Comparison of ENCODE assay signal across 19 mouse cellular contexts in genomic region chr2:109235741-109236140, GRCm38 (mm10). TPM values are rescaled to one million over a fixed set of nuclear protein-coding genes. Genes with fewer than 3 reads are reported as not detected.
DNase-seq lines count a peak whose midpoint lies in the region; ATAC-seq and TF ChIP-seq lines count a peak whose summit lies in the region.
"Had no signal": no experiment of that assay in that cellular context is flagged by ENCODE, and none has a peak within 500 bp of the region (broad histone marks: within the 10 kb centered on the region; RNA-seq: fewer than 3 reads in every experiment).

No protein-coding gene starts in this region.

- H3K79me2 ChIP-seq in MEL (ENCODE audit: control insufficient read depth, insufficient read depth, low read length, poor library complexity) = no peaks in the 10 kb centered on the region

- no peak overlapping the region for H3K4me3 ChIP-seq in MEL (ENCODE audit: control insufficient read depth in 1 of 2, insufficient read depth in 1 of 2, low read depth in 2 of 2, low read length in 2 of 2)
- no peak overlapping the region for H3K4me3 ChIP-seq in forebrain, embryonic 15.5 days

- no peaks in the 10 kb centered on the region for H3K27me3 ChIP-seq in MEL (ENCODE audit: control insufficient read depth in 1 of 2, insufficient read depth in 2 of 2, low read length in 2 of 2)
- H3K27me3 ChIP-seq in forebrain, embryonic 15.5 days = no peaks in the 10 kb centered on the region
- H3K27me3 ChIP-seq: CH12.LX, Patski had no signal

- no peak overlapping the region for H3K4me2 ChIP-seq in forebrain, embryonic 15.5 days (replicated peaks)

- no peak for TF ChIP-seq POLR2A in MEL (IDR thresholded peaks at IDR 0.05; ENCODE audit: control insufficient read depth in 1 of 2, insufficient read depth in 1 of 2, low read depth in 1 of 2, low read length in 2 of 2, poor library complexity in 1 of 2)

- no peak for TF ChIP-seq CTCF in MEL (IDR thresholded peaks at IDR 0.05 in 2 of 3, conservative IDR thresholded peaks at IDR 0.05 in 1 of 3; ENCODE audit: control insufficient read depth in 1 of 3, insufficient read depth in 1 of 3, low read depth in 2 of 3, low read length in 3 of 3, poor library complexity in 1 of 3, severe bottlenecking in 1 of 3)

- H3K27ac ChIP-seq in MEL (ENCODE audit: control insufficient read depth, low read depth, low read length) = no peak overlapping the region
- H3K27ac ChIP-seq in forebrain, embryonic 15.5 days (replicated peaks) = no peak overlapping the region

- TF ChIP-seq EP300 in MEL (IDR thresholded peaks at IDR 0.05; ENCODE audit: low read depth in 1 of 2, low read length in 2 of 2) = peak; percentile 29 to 57; a peak in 2 of 4 replicates

- no peak for DNase-seq in MEL (ENCODE audit: low read depth, low spot score)
- DNase-seq: adrenal gland, adult 2 months; adrenal gland, adult 8-10 months; adrenal gland, postnatal 10 days; adrenal gland, postnatal 14 days; adrenal gland, postnatal 25 days; adrenal gland, postnatal 36 days; B cell, adult 2 months; cerebellum, adult 11 months; cerebellum, adult 11-12 months; cerebellum, adult 18-20 months; cerebellum, adult 2 months; cerebellum, adult 8-10 months had no signal

- H3K9ac ChIP-seq in MEL (ENCODE audit: control insufficient read depth, low read depth, low read length, poor library complexity, severe bottlenecking) = no peak overlapping the region
- no peak overlapping the region for H3K9ac ChIP-seq in forebrain, embryonic 15.5 days (replicated peaks)

- no peaks in the 10 kb centered on the region for H3K9me3 ChIP-seq in MEL (replicated peaks; ENCODE audit: insufficient read depth, low read length)
- H3K9me3 ChIP-seq in forebrain, embryonic 15.5 days = no peaks in the 10 kb centered on the region
- H3K9me3 ChIP-seq: G1E had no signal

- 98% methylated on average over 1 of the region's 1 CpGs for WGBS in forebrain, embryonic 15.5 days

- H3K36me3 ChIP-seq in MEL (ENCODE audit: control insufficient read depth in 1 of 2, insufficient read depth in 2 of 2, low read length in 2 of 2) = no peaks in the 10 kb centered on the region; a peak in 2 of 4 replicates
- H3K36me3 ChIP-seq in forebrain, embryonic 15.5 days = no peaks in the 10 kb centered on the region
- H3K36me3 ChIP-seq: G1E had no signal

- no peak for TF ChIP-seq RAD21 in MEL (IDR thresholded peaks at IDR 0.05; ENCODE audit: low read depth, low read length)

- no peak for ATAC-seq in forebrain, embryonic 15.5 days (replicated peaks)
- ATAC-seq: activated CD4-positive, CD25-positive, alpha-beta regulatory T cell, adult 4 months; CD4-positive, CD25-positive, alpha-beta regulatory T cell, adult 4 months; Patski had no signal

- H3K4me1 ChIP-seq in MEL (ENCODE audit: control insufficient read depth in 1 of 2, insufficient read depth in 2 of 2, low read length in 2 of 2) = peaks cover 0 to 3% of the 10 kb centered on the region in 2 experiments; a peak in 1 of 4 replicates
- H3K4me1 ChIP-seq in forebrain, embryonic 15.5 days = no peaks in the 10 kb centered on the region

TF ChIP-seq in MEL, 35 proteins besides CTCF, POLR2A, EP300 and RAD21:
- TF ChIP-seq TBP (IDR thresholded peaks at IDR 0.05; ENCODE audit: low read depth, low read length) (no peak), CHD2 (IDR thresholded peaks at IDR 0.05; ENCODE audit: low read length) (no peak), TCF12 (IDR thresholded peaks at IDR 0.05; ENCODE audit: low read depth, low read length) (no peak), USF1 (IDR thresholded peaks at IDR 0.05; ENCODE audit: low read depth, low read length) (no peak), GATA1 (IDR thresholded peaks at IDR 0.05; ENCODE audit: low read depth, low read length) (peak; percentile 64; the same call in 1 of the 2 replicates), RCOR1 (IDR thresholded peaks at IDR 0.05; ENCODE audit: low read depth, low read length) (peak; percentile 72), ETS1 (IDR thresholded peaks at IDR 0.05; ENCODE audit: low read depth, low read length) (0 out of 2 replicates have a peak, but pooled peaks have one; percentile 29), ZNF384 (IDR thresholded peaks at IDR 0.05; ENCODE audit: low read depth, low read length) (peak; percentile 30; the same call in 1 of the 2 replicates), ZKSCAN1 (IDR thresholded peaks at IDR 0.05; ENCODE audit: low read depth, low read length) (no peak), MEF2A (IDR thresholded peaks at IDR 0.05; ENCODE audit: extremely low read depth, insufficient replicate concordance, low read depth, low read length, poor library complexity, severe bottlenecking) (no peak)

RNA-seq across cellular contexts. Expression of gene Kif18a, which starts 44.8 kb away (rescaled TPM):
- total RNA-seq in MEL (2012; rRNA removed) = 10.2 and 11.7 TPM in 2 replicates
- 1 to 10 TPM in 1 of 2 experiments, not detected in 1; 7.9 TPM for polyA plus RNA-seq in MEL (2012; ENCODE audit: insufficient read depth in 1 of 2, insufficient read length in 2 of 2, low read depth in 1 of 2, low replicate concordance in 2 of 2, missing spikeins in 1 of 2)
- 15.2 and 15.3 TPM in 2 replicates for polyA plus RNA-seq in forebrain, embryonic 15.5 days (2015; fragmentation: Nextera tagmentation; extraction: Ambion mirVana)
- polyA plus RNA-seq: adrenal gland, adult 2 months had no signal

RNA-seq across cellular contexts. Expression of gene Mettl15, which starts 44.8 kb away (rescaled TPM):
- total RNA-seq in MEL (2012; rRNA removed) = 3.1 and 3.7 TPM in 2 replicates
- 1 to 10 TPM in 1 of 2 experiments, not detected in 1; 5.3 TPM for polyA plus RNA-seq in MEL (2012; ENCODE audit: insufficient read depth in 1 of 2, insufficient read length in 2 of 2, low read depth in 1 of 2, low replicate concordance in 2 of 2, missing spikeins in 1 of 2)
- polyA plus RNA-seq in forebrain, embryonic 15.5 days (2015; fragmentation: Nextera tagmentation; extraction: Ambion mirVana) = 11.0 and 11.8 TPM in 2 replicates
